Mouse (Mus musculus) CH12.LX (cell line): ENCODE data around the gene Ermp1. TPM values are rescaled to one million over a fixed set of nuclear protein-coding genes. Genes with fewer than 3 reads are reported as not detected.

Experiments used
- DNase-seq: peaks from one replicate; pipeline ENCODE4 v3.0.0-alpha.2; 2013; ENCODE audit errors: extremely low read depth
- H3K27ac ChIP-seq: 2 replicates; pipeline ENCODE4 v1.5.1; 2012; ENCODE audit warnings: low read depth, mild to moderate bottlenecking, control low read depth, moderate library complexity; ENCODE audit not compliant: insufficient read depth
- H3K27me3 ChIP-seq: replicated peaks from 2 replicates; pipeline ENCODE3; 2012; ENCODE audit warnings: inconsistent platforms
- H3K36me3 ChIP-seq, 2 experiments: replicated peaks in 1 of 2; 2 replicates each; pipeline versions ENCODE3 to v1.6.1; 2012; ENCODE audit warnings: inconsistent platforms in 1 of 2, low read length in 1 of 2, mild to moderate bottlenecking in 1 of 2, mixed read lengths in 1 of 2, moderate library complexity in 1 of 2; ENCODE audit not compliant: control insufficient read depth in 1 of 2, insufficient read depth in 1 of 2
- H3K4me1 ChIP-seq, 2 experiments: 2 replicates each; pipeline ENCODE4 v1.6.1; 2012; ENCODE audit warnings: inconsistent platforms in 1 of 2, moderate library complexity in 1 of 2; ENCODE audit not compliant: insufficient read depth in 2 of 2, control insufficient read depth in 1 of 2
- H3K4me2 ChIP-seq: 2 replicates; pipeline ENCODE4 v1.6.1; 2012; ENCODE audit warnings: low read depth, mild to moderate bottlenecking, control low read depth; ENCODE audit not compliant: poor library complexity, insufficient read depth, severe bottlenecking
- H3K4me3 ChIP-seq, 3 experiments: fragments of 150-350 bp in 1 of 3; sonication (generic) in 1 of 3; replicated peaks in 1 of 3; 2 replicates each; pipeline versions ENCODE3 to v1.5.1; 2011 to 2012; ENCODE audit warnings: low read depth in 2 of 3, low read length in 2 of 3, mild to moderate bottlenecking in 2 of 3, moderate library complexity in 2 of 3, control low read depth in 1 of 3, improper control_type of control experiment in 1 of 3, inconsistent platforms in 1 of 3, mixed read lengths in 1 of 3; ENCODE audit not compliant: poor library complexity in 1 of 3
- H3K79me2 ChIP-seq: replicated peaks from 2 replicates; pipeline ENCODE4 v1.6.1; 2012; ENCODE audit warnings: mild to moderate bottlenecking, moderate library complexity; ENCODE audit not compliant: control insufficient read depth, poor library complexity, insufficient read depth, severe bottlenecking; ENCODE audit errors: extremely low read depth
- H3K9ac ChIP-seq: 2 replicates; pipeline ENCODE4 v1.6.1; 2012; ENCODE audit warnings: low read depth, mild to moderate bottlenecking, control low read depth, moderate library complexity; ENCODE audit not compliant: insufficient read depth
- H3K9me3 ChIP-seq: replicated peaks from 2 replicates; pipeline ENCODE3; 2012; ENCODE audit warnings: low read length, inconsistent platforms, mixed read lengths
- BHLHE40 ChIP-seq: IDR thresholded peaks from 2 replicates; pipeline ENCODE4 v1.6.1; 2011; ENCODE audit warnings: mild to moderate bottlenecking, low read depth, low read length, improper control_type of control experiment
- CTCF ChIP-seq, 2 experiments: IDR thresholded peaks in 1 of 2; conservative IDR thresholded peaks in 1 of 2; 2 replicates each; pipeline ENCODE4 v1.5.1; 2011 to 2012; ENCODE audit warnings: low read depth in 2 of 2, low read length in 2 of 2, improper control_type of control experiment in 1 of 2, inconsistent platforms in 1 of 2, mild to moderate bottlenecking in 1 of 2, moderate library complexity in 1 of 2
- HCFC1 ChIP-seq: IDR thresholded peaks from 2 replicates; pipeline ENCODE4 v1.6.1; 2012; ENCODE audit warnings: low read depth, mild to moderate bottlenecking, inconsistent platforms, low read length, improper control_type of control experiment
- IRF4 ChIP-seq: IDR thresholded peaks from 2 replicates; pipeline ENCODE4 v1.6.1; 2014; ENCODE audit warnings: low read depth, mild to moderate bottlenecking, inconsistent platforms, low read length, improper control_type of control experiment
- JUND ChIP-seq: conservative IDR thresholded peaks from 2 replicates; pipeline ENCODE4 v1.6.1; 2011; ENCODE audit warnings: low read depth, low read length, improper control_type of control experiment
- MAFK ChIP-seq: IDR thresholded peaks from 2 replicates; pipeline ENCODE4 v1.6.1; 2011; ENCODE audit warnings: low read length, improper control_type of control experiment; ENCODE audit not compliant: insufficient replicate concordance
- MEF2A ChIP-seq: IDR thresholded peaks from 2 replicates; pipeline ENCODE4 v1.6.1; 2014; ENCODE audit warnings: low read depth, mild to moderate bottlenecking, inconsistent platforms, low read length, improper control_type of control experiment, borderline replicate concordance
- MYC ChIP-seq: IDR thresholded peaks from 2 replicates; pipeline ENCODE4 v1.6.1; 2011; ENCODE audit warnings: low read depth, mild to moderate bottlenecking, improper control_type of control experiment, low read length
- NELFE ChIP-seq: IDR thresholded peaks from 2 replicates; pipeline ENCODE4 v1.6.1; 2011; ENCODE audit warnings: low read depth, low read length, improper control_type of control experiment
- PAX5 ChIP-seq: IDR thresholded peaks from 2 replicates; pipeline ENCODE4 v1.6.1; 2012; ENCODE audit warnings: low read length, inconsistent platforms, mixed read lengths
- POLR2A ChIP-seq: IDR thresholded peaks from 2 replicates; pipeline ENCODE4 v1.6.1; 2011; ENCODE audit warnings: low read depth, mild to moderate bottlenecking, improper control_type of control experiment, low read length
- RCOR1 ChIP-seq: conservative IDR thresholded peaks from 2 replicates; pipeline ENCODE4 v1.6.1; 2012; ENCODE audit warnings: low read depth, mild to moderate bottlenecking, inconsistent platforms, low read length, improper control_type of control experiment
- SIN3A ChIP-seq: IDR thresholded peaks from 2 replicates; pipeline ENCODE4 v1.6.1; 2012; ENCODE audit warnings: low read length, improper control_type of control experiment, inconsistent platforms
- SMC3 ChIP-seq: IDR thresholded peaks from 2 replicates; pipeline ENCODE4 v1.6.1; 2011; ENCODE audit warnings: low read depth, low read length, improper control_type of control experiment
- TBP ChIP-seq: conservative IDR thresholded peaks from 2 replicates; pipeline ENCODE4 v1.6.1; 2011; ENCODE audit warnings: low read depth, low read length, improper control_type of control experiment
- TCF12 ChIP-seq: IDR thresholded peaks from 2 replicates; pipeline ENCODE4 v1.6.1; 2014; ENCODE audit warnings: low read depth, mild to moderate bottlenecking, inconsistent platforms, low read length, improper control_type of control experiment
- UBTF ChIP-seq: IDR thresholded peaks from 2 replicates; pipeline ENCODE4 v1.6.1; 2012; ENCODE audit warnings: low read depth, mild to moderate bottlenecking, inconsistent platforms, low read length, improper control_type of control experiment, moderate library complexity
- USF1 ChIP-seq: IDR thresholded peaks from 2 replicates; pipeline ENCODE4 v1.6.1; 2014; ENCODE audit warnings: low read depth, mild to moderate bottlenecking, inconsistent platforms, low read length, improper control_type of control experiment
- ZMIZ1 ChIP-seq: IDR thresholded peaks from 2 replicates; pipeline ENCODE4 v1.6.1; 2012; ENCODE audit warnings: low read depth, mild to moderate bottlenecking, inconsistent platforms, low read length, improper control_type of control experiment
- dilution Hi-C: fragments of 300-500 bp; cut with MboI; formaldehyde crosslinking; loops from 2 replicates; pipeline ENCODE4 v1.14.3; 2020; ENCODE audit warnings: low sequenced_read_pairs; ENCODE audit not compliant: extremely low pct_unique_long_range_greater_than_20kb, extremely low pct_ligation_motif_present
- in situ Hi-C: fragments of 300-500 bp; cut with MboI; formaldehyde crosslinking; loops from 3 replicates; pipeline ENCODE4 v1.14.3; 2019; ENCODE audit warnings: low sequenced_read_pairs, low pct_ligation_motif_present, low pct_unique_long_range_greater_than_20kb, mixed read lengths
- polyA plus RNA-seq: library from polyadenylated mRNA; unstranded; fragments of >175 nt; gene quantifications from 2 replicates; pipeline ENCODE4 v1.2.1, GENCODE M21; 2012; ENCODE audit warnings: low read depth; ENCODE audit not compliant: insufficient read length
- total RNA-seq, 2 experiments: library from RNA; depleted of rRNA; stranded (reverse); fragments of 300-350 nt in 1 of 2; fragments of >200 nt in 1 of 2; gene quantifications; 2 replicates each; pipeline ENCODE4 v1.2.3; 2012 to 2014

Gene Ermp1
- total and polyA plus RNA-seq, 3 experiments, result 22.7 to 32.9 (median 27.6) TPM

DNA sequence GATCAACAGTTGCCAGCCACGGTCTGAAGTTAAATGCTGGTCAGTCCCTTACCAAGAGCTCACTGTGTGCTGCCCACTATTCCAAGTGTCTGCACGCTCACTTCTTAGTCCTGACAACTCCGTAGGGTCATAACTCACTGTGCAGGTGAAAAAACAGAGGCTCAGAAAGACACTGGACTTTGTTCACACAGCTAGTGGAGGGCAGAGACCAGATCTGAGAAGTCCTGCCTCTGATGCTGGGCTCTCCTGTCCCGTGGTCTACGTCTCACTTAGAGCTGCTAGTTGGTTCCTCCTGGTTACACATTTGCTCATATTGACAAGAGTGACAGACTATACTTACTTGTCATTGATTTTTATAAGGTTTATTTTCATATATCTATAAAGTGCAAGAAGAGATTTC is 49.2 kb downstream of the Ermp1 start:
- Histone ChIP-seq H3K27me3 (no peaks in the 10 kb centered on the region), H3K4me2 (no peak overlapping the region), H3K4me1 (no peaks in the 10 kb centered on the region), H3K27ac (no peak overlapping the region), H3K9me3 (no peaks in the 10 kb centered on the region), H3K79me2 (no peaks in the 10 kb centered on the region), H3K4me3 (no peak overlapping the region), H3K9ac (no peak overlapping the region), H3K36me3 (peaks cover 46 to 90% of the 10 kb centered on the region in 2 experiments)
- in situ Hi-C loops (no loop called here), dilution Hi-C loops (no loop called here)
- TF ChIP-seq NELFE, result no peak
- no peak for TF ChIP-seq TBP
- no peak for TF ChIP-seq RCOR1
- TF ChIP-seq BHLHE40, result no peak
- TF ChIP-seq MYC, result no peak
- no peak for TF ChIP-seq JUND
- TF ChIP-seq ZMIZ1, result no peak
- no peak for TF ChIP-seq UBTF
- TF ChIP-seq SMC3, result no peak
- TF ChIP-seq POLR2A, result no peak
- TF ChIP-seq IRF4, result no peak
- no peak for TF ChIP-seq HCFC1
- no peak for TF ChIP-seq MEF2A
- TF ChIP-seq SIN3A, result no peak
- no peak for TF ChIP-seq MAFK
- no peak for TF ChIP-seq CTCF (conservative IDR thresholded peaks at IDR 0.05 in 1 of 2, IDR thresholded peaks at IDR 0.05 in 1 of 2; ENCODE audit: low read depth in 2 of 2, low read length in 2 of 2)
- no peak for TF ChIP-seq USF1
- TF ChIP-seq TCF12, result no peak
- DNase-seq, result no peak

DNA sequence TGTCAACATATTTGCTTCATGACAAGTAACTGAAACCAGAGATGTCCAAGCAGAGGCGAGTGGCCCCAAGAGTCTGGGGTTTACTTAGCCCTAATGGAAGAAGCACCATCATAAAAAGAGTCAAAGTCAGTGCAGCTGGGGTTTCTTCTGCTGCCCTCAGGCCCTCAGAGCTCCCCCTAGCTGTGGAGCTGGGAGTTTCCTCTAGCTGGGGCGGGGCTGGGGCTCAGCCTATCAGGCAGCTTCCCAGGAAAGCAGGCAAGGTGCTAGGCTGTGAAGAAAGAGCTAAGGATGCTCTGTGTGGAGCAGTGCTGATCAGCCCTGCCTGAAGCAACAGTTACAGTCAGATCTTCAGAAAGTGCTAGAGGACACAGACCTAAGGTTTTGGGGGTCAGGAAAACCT is 51.2 kb downstream of the Ermp1 start:
- in situ Hi-C loops (no loop called here), dilution Hi-C loops (no loop called here)
- Histone ChIP-seq H3K27me3 (no peaks in the 10 kb centered on the region), H3K9ac (no peak overlapping the region), H3K4me2 (no peak overlapping the region), H3K79me2 (no peaks in the 10 kb centered on the region), H3K4me3 (no peak overlapping the region), H3K4me1 (no peaks in the 10 kb centered on the region), H3K36me3 (peaks cover 32 to 74% of the 10 kb centered on the region in 2 experiments), H3K27ac (no peak overlapping the region), H3K9me3 (no peaks in the 10 kb centered on the region)
- no peak for TF ChIP-seq JUND
- TF ChIP-seq CTCF (conservative IDR thresholded peaks at IDR 0.05 in 1 of 2, IDR thresholded peaks at IDR 0.05 in 1 of 2; ENCODE audit: low read depth in 2 of 2, low read length in 2 of 2), result peak in 1 of 2 experiments; percentile 53; a peak in 2 of 4 replicates
- no peak for TF ChIP-seq PAX5
- TF ChIP-seq SIN3A, result no peak
- peak; percentile 24 for DNase-seq
